Mouse (Mus musculus): Measurements from ENCODE around the gene Cacng4.

DNA sequence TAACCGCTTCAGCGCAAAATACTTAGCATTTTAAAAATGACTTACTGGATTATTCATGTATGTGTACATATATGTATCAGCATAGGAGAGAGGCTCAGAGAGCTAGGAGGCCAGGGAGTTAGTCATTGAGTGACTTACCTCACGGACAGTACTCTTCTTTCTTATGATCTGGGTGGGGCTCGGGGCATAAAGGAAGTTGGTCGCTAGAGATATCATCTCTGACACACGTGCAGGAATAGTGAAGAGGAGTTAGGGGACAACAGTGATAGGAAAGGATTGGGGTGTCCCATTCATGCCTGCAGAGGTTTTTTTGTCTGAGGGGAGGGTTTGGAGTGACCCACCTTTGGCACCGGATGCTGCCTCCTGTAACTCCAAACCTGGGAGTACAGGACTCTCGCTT is 69.8 kb downstream of the Cacng4 start:
- no peak for TF ChIP-seq CTCF (IDR thresholded peaks at IDR 0.05; ENCODE audit: control insufficient read depth, insufficient read depth, low read length)
- TF ChIP-seq POLR2A (IDR thresholded peaks at IDR 0.05; ENCODE audit: borderline replicate concordance, control insufficient read depth, low read depth, low read length), result no peak
